Mouse (Mus musculus) left cerebral cortex, postnatal 10 days (tissue): ENCODE measurements around the gene Rpl36a-ps1. TPM values are rescaled to one million over a fixed set of nuclear protein-coding genes. Genes with fewer than 3 reads are reported as not detected.
"Not testable (repeated sequence)": the region's sequence is repeated elsewhere in the genome, so short reads cannot be mapped to it uniquely, and the experiment has no call there.

Experiments
- DNase-seq, 2 experiments: peaks; one replicate each; pipeline ENCODE4 v3.0.0; 2021 to 2022; ENCODE audit warnings: low spot score in 2 of 2, mixed read lengths in 1 of 2; ENCODE audit errors: extremely low spot score in 1 of 2
- intact Hi-C: fragments of 180-260 bp; cut with DNase I; formaldehyde crosslinking; loops from one replicate; pipeline ENCODE4 v1.15.1; 2025
- total RNA-seq, 2 experiments: library from RNA; stranded (reverse); gene quantifications; 2 replicates each; pipeline ENCODE4 v1.2.3; 2021

Gene Rpl36a-ps1
- 1 to 10 TPM in 1 of 2 experiments, under 1 TPM in 1; 0.99 to 2.2 TPM for total RNA-seq

- no peak for DNase-seq
- intact Hi-C loops, result no loop called here
These were observed at the start of gene Rpl36a-ps1 for GRCm38 (mm10) chr14:98994218-98994617. Gene Rpl36a-ps1 (minus strand): TSS chr14:98994318.

GRCm38 (mm10) chr14:99043499-99043898 is 49.4 kb upstream of the Rpl36a-ps1 start:
- intact Hi-C loops, result no loop called here
- no peak for DNase-seq

GRCm38 (mm10) chr14:99041416-99041815 is 47.3 kb upstream of the Rpl36a-ps1 start:
- DNase-seq, result no peak
- intact Hi-C loops, result no loop called here

- DNase-seq, intact Hi-C loops: not testable (repeated sequence)
These were observed 45.2 kb upstream of the Rpl36a-ps1 start for GRCm38 (mm10) chr14:99039308-99039707.

- DNase-seq, result no peak
- intact Hi-C loops, result no loop called here
These were observed 43.6 kb upstream of the Rpl36a-ps1 start for GRCm38 (mm10) chr14:99037703-99038102.

- intact Hi-C loops, result no loop called here
- DNase-seq, result no peak
These were observed 41.9 kb upstream of the Rpl36a-ps1 start for GRCm38 (mm10) chr14:99036039-99036438.

GRCm38 (mm10) chr14:99034851-99035250 is 40.7 kb upstream of the Rpl36a-ps1 start:
- DNase-seq, intact Hi-C loops: not testable (repeated sequence)

GRCm38 (mm10) chr14:99032596-99032995 is 38.5 kb upstream of the Rpl36a-ps1 start:
- DNase-seq, result no peak
- intact Hi-C loops, result no loop called here

GRCm38 (mm10) chr14:99031337-99031873 is 37.3 kb upstream of the Rpl36a-ps1 start:
- no peak for DNase-seq
- intact Hi-C loops, result no loop called here

- DNase-seq, result no peak
- intact Hi-C loops, result no loop called here
These were observed 35.9 kb upstream of the Rpl36a-ps1 start for GRCm38 (mm10) chr14:99029987-99030386.

GRCm38 (mm10) chr14:99022346-99023086 is 28.4 kb upstream of the Rpl36a-ps1 start:
- intact Hi-C loops, result no loop called here
- no peak for DNase-seq

- DNase-seq, result no peak
- intact Hi-C loops, result no loop called here
These were observed 25.2 kb upstream of the Rpl36a-ps1 start for GRCm38 (mm10) chr14:99019136-99019808.

GRCm38 (mm10) chr14:99018691-99019090 is 24.6 kb upstream of the Rpl36a-ps1 start:
- DNase-seq, result no peak
- intact Hi-C loops, result no loop called here

GRCm38 (mm10) chr14:99010920-99011313 is 16.8 kb upstream of the Rpl36a-ps1 start:
- intact Hi-C loops, result no loop called here
- DNase-seq, result no peak

GRCm38 (mm10) chr14:99010224-99010919 is 16.3 kb upstream of the Rpl36a-ps1 start:
- no peak for DNase-seq
- intact Hi-C loops, result no loop called here

- DNase-seq, result no peak
These were observed 1.6 kb downstream of the Rpl36a-ps1 start for GRCm38 (mm10) chr14:98992482-98992881.

GRCm38 (mm10) chr14:98990636-98991035 is 3.5 kb downstream of the Rpl36a-ps1 start:
- intact Hi-C loops, result no loop called here
- no peak for DNase-seq

More at GRCm38 (mm10) chr14:98992482-98992881, 1.6 kb downstream of the Rpl36a-ps1 start:
- intact Hi-C loops, result no loop called here

- intact Hi-C loops, result no loop called here
- no peak for DNase-seq
These were observed 4.3 kb downstream of the Rpl36a-ps1 start for GRCm38 (mm10) chr14:98989818-98990217.

- intact Hi-C loops, result no loop called here
- DNase-seq, result no peak
These were observed 22.2 kb downstream of the Rpl36a-ps1 start for GRCm38 (mm10) chr14:98971921-98972320.
